Mouse (Mus musculus) mesoderm, embryonic 11.5 days (tissue): ENCODE data around the gene Nkx2-5.
A peak's percentile ranks its signal among the peaks of the same experiment; 100 is the strongest.

Experiments
- DNase-seq: peaks from one replicate; pipeline ENCODE4 v3.0.0-alpha.2; 2012; ENCODE audit warnings: low read depth, low spot score

Nkx2-5 gene

GRCm38 (mm10) chr17:26844909-26845148 is at the start of gene Nkx2-5:
Nkx2-5 (minus strand) TSS chr17:26845009.
- DNase-seq: no peak

GRCm38 (mm10) chr17:26894342-26894741 is 49.5 kb upstream of the Nkx2-5 start:
- DNase-seq: no peak

GRCm38 (mm10) chr17:26893492-26893891 is 48.7 kb upstream of the Nkx2-5 start:
- no peak for DNase-seq

GRCm38 (mm10) chr17:26892635-26893375 is 48.0 kb upstream of the Nkx2-5 start:
- no peak for DNase-seq

- DNase-seq: no peak
Observed at GRCm38 (mm10) chr17:26887926-26888325, 43.1 kb upstream of the Nkx2-5 start.

- DNase-seq: peak; percentile 90
Observed at GRCm38 (mm10) chr17:26886047-26886749, 41.4 kb upstream of the Nkx2-5 start.

GRCm38 (mm10) chr17:26884995-26885926 is 40.5 kb upstream of the Nkx2-5 start:
- DNase-seq: peak; percentile 72

GRCm38 (mm10) chr17:26883585-26883984 is 38.8 kb upstream of the Nkx2-5 start:
- no peak for DNase-seq

- DNase-seq: no peak
Observed at GRCm38 (mm10) chr17:26882706-26883105, 37.9 kb upstream of the Nkx2-5 start.

GRCm38 (mm10) chr17:26879235-26879634 is 34.4 kb upstream of the Nkx2-5 start:
- no peak for DNase-seq

- no peak for DNase-seq
Observed at GRCm38 (mm10) chr17:26877927-26878326, 33.1 kb upstream of the Nkx2-5 start.

- DNase-seq: no peak
Observed at GRCm38 (mm10) chr17:26874542-26874941, 29.7 kb upstream of the Nkx2-5 start.

GRCm38 (mm10) chr17:26873502-26873901 is 28.7 kb upstream of the Nkx2-5 start:
- no peak for DNase-seq

- DNase-seq: no peak
Observed at GRCm38 (mm10) chr17:26872870-26873269, 28.1 kb upstream of the Nkx2-5 start.

GRCm38 (mm10) chr17:26868756-26869155 is 23.9 kb upstream of the Nkx2-5 start:
- DNase-seq: no peak

GRCm38 (mm10) chr17:26865156-26865555 is 20.3 kb upstream of the Nkx2-5 start:
- DNase-seq: no peak

GRCm38 (mm10) chr17:26864343-26864742 is 19.5 kb upstream of the Nkx2-5 start:
- no peak for DNase-seq

- DNase-seq: no peak
Observed at GRCm38 (mm10) chr17:26861793-26862192, 17.0 kb upstream of the Nkx2-5 start.

GRCm38 (mm10) chr17:26861383-26861782 is 16.6 kb upstream of the Nkx2-5 start:
- DNase-seq: no peak

GRCm38 (mm10) chr17:26860906-26861305 is 16.1 kb upstream of the Nkx2-5 start:
- no peak for DNase-seq

- no peak for DNase-seq
Observed at GRCm38 (mm10) chr17:26852262-26852661, 7.5 kb upstream of the Nkx2-5 start.

- DNase-seq: no peak
Observed at GRCm38 (mm10) chr17:26851136-26851460, 6.3 kb upstream of the Nkx2-5 start.
